Mouse (Mus musculus) heart, postnatal 0 days (tissue): ENCODE results near the gene Uck2. TPM values are rescaled to one million over a fixed set of nuclear protein-coding genes. Genes with fewer than 3 reads are reported as not detected.
A peak's percentile ranks its signal among the peaks of the same experiment; 100 is the strongest.

ENCODE experiments used
- ATAC-seq: fragments of 200-750 bp; cut with Nextera tagmentation; 2 replicates; pipeline ENCODE4 v1.8.0; 2017; ENCODE audit warnings: low read depth, moderate number of reproducible peaks, moderate library complexity; ENCODE audit not compliant: insufficient read depth
- DNase-seq: peaks from one replicate; pipeline ENCODE4 v3.0.0-alpha.2; 2016; ENCODE audit warnings: low spot score
- H3K27ac ChIP-seq: fragments of 300-500 bp; sonication (generic); 2 replicates; pipeline ENCODE4 v1.5.1; 2014; ENCODE audit warnings: low read depth, mild to moderate bottlenecking
- H3K27me3 ChIP-seq: fragments of 300-500 bp; sonication (generic); 2 replicates; pipeline ENCODE4 v1.6.1; 2014; ENCODE audit warnings: low read length, mixed read lengths; ENCODE audit not compliant: control insufficient read depth, insufficient read depth
- H3K36me3 ChIP-seq: fragments of 300-500 bp; sonication (generic); replicated peaks from 2 replicates; pipeline ENCODE4 v1.6.1; 2014; ENCODE audit warnings: low read length, mixed read lengths; ENCODE audit not compliant: control insufficient read depth, insufficient read depth
- H3K4me1 ChIP-seq: fragments of 300-500 bp; sonication (generic); 2 replicates; pipeline ENCODE4 v1.6.1; 2014; ENCODE audit warnings: antibody characterized with exemption; ENCODE audit not compliant: control insufficient read depth, insufficient read depth
- H3K4me2 ChIP-seq: fragments of 300-500 bp; sonication (generic); 2 replicates; pipeline ENCODE4 v1.6.1; 2014; ENCODE audit warnings: low read depth, mild to moderate bottlenecking, low read length, moderate library complexity
- H3K4me3 ChIP-seq: fragments of 300-500 bp; sonication (generic); 2 replicates; pipeline ENCODE4 v1.5.1; 2014; ENCODE audit warnings: low read depth, low read length
- H3K9ac ChIP-seq: fragments of 300-500 bp; sonication (generic); replicated peaks from 2 replicates; pipeline ENCODE4 v1.6.1; 2014; ENCODE audit warnings: low read depth, low read length, mixed read lengths
- H3K9me3 ChIP-seq: fragments of 300-500 bp; sonication (generic); replicated peaks from 2 replicates; pipeline ENCODE4 v1.6.1; 2016; ENCODE audit warnings: low read length; ENCODE audit not compliant: control insufficient read depth
- CTCF ChIP-seq: IDR thresholded peaks from 2 replicates; pipeline ENCODE4 v1.5.1; 2016; ENCODE audit warnings: antibody characterized with exemption, control low read depth, low read depth
- EP300 ChIP-seq: IDR thresholded peaks from 2 replicates; pipeline ENCODE4 v1.6.1; 2016; ENCODE audit warnings: antibody characterized with exemption, low read depth
- WGBS: fragments of 180-500 bp; shearing (Covaris S2); extraction: QIAGEN DNeasy Blood & Tissue Kit; methylation state at CpG from one replicate; pipeline ENCODE4 v1.1.7; 2014; 5-methylcytosine and 5-hydroxymethylcytosine counted together
- polyA plus RNA-seq: library from polyadenylated mRNA; unstranded; fragments of >200 nt; fragmentation: Nextera tagmentation; extraction: Ambion mirVana; gene quantifications from 2 replicates; pipeline ENCODE4 v1.2.1, GENCODE M21; 2015
- total RNA-seq: library from RNA; depleted of rRNA; stranded (reverse); fragments of >200 nt; gene quantifications from 2 replicates; pipeline ENCODE4 v1.2.3, GENCODE M21; 2014; ENCODE audit warnings: low replicate concordance

The Uck2 gene
- total and polyA plus RNA-seq, 2 experiments from 2014 or later: 30.7 to 60.3 TPM

DNA sequence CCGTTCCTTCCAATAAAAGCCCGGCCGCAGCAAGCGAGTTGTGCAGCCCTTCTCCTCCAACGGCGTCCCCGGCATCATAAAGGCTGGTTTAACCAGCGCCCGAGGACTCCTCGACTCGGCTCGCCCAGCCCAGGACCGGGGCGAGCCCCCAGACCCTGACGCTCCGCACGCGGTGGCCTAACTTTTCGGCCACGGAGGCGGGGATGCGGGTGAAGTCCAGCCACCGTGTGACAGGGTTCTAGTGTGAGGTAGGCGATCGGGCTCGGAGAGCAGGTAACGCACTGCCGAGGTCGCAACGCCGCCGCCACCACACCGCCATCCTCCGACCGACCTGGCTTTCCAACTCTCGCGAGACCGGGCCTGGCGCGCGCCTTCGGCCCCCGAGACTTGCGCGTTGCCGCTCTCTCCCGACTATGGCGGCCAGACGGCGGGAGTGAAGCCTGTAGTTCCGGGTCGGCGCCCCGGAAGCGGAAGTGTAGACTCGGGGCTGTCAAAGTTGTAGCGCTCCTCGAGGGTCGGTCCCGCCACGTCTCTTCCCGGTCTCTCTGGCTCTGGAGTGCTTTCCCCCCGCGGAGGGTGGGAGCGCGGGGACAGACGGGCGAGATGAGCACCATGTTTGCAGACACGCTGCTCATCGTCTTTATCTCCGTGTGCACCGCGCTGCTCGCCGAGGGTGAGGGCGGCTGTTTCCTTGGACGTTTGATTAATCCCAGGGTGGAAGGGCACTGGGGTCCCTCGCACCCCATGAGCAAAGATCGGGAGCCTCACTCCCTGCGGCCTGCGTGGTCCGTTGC, 23.3 kb upstream of the Uck2 start, which contains the start of gene Tmco1:
Gene Tmco1 (plus strand): TSS at position 118 of the 794 bp plus-strand sequence.
- peak; percentile 98 for ATAC-seq
- under 1% methylated on average over 80 of the region's 82 CpGs for WGBS

DNA sequence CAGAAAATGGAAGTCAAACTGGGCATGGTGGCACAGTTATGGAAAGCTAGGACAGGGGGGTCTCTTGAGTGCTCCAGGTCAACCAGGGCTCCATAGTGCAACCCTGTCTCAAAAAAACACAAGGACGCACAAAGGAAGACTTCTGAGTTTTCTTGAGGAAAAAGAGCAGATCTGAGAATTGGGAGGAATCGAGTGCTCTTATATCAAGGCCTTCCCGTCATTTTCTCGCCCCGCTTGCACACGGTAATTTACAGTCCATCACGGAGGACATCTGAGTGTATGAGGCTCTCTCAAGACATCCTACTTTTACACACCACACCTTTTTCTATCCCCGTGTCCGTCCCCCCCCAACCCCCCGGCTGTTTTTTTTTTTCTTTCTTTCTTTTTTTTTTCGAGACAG, 22.6 kb upstream of the Uck2 start:
- Histone ChIP-seq H3K9ac (peak overlapping the region; percentile 94), H3K9me3 (no peaks in the 10 kb centered on the region), H3K4me3 (peak overlapping the region; percentile 64), H3K36me3 (peaks cover 14% of the 10 kb centered on the region; the same call in 1 of the 2 replicates), H3K4me2 (peak overlapping the region; percentile 79), H3K27ac (no peak overlapping the region; the same call in 1 of the 2 replicates), H3K4me1 (peaks cover 6% of the 10 kb centered on the region), H3K27me3 (no peaks in the 10 kb centered on the region)
- DNase-seq (no peak), ATAC-seq (no peak)
- WGBS: 58% methylated on average over 11 of the region's 11 CpGs
- TF ChIP-seq EP300 (no peak), CTCF (no peak)

More for the DNA sequence above, 23.3 kb upstream of the Uck2 start, which contains the start of gene Tmco1:
- Histone ChIP-seq H3K9ac (peak within 1 kb of the TSS; percentile 94), H3K36me3 (peaks cover 20% of the 10 kb centered on the region; the same call in 1 of the 2 replicates), H3K4me3 (peak within 1 kb of the TSS; percentile 64), H3K27me3 (no peaks in the 10 kb centered on the region), H3K9me3 (no peaks in the 10 kb centered on the region), H3K4me2 (peak within 1 kb of the TSS; percentile 79), H3K4me1 (peaks cover 6% of the 10 kb centered on the region), H3K27ac (peak within 1 kb of the TSS; percentile 91)
- DNase-seq: peak; percentile 93
- TF ChIP-seq EP300 (peak; percentile 89; the same call in 1 of the 2 replicates), CTCF (no peak)

DNA sequence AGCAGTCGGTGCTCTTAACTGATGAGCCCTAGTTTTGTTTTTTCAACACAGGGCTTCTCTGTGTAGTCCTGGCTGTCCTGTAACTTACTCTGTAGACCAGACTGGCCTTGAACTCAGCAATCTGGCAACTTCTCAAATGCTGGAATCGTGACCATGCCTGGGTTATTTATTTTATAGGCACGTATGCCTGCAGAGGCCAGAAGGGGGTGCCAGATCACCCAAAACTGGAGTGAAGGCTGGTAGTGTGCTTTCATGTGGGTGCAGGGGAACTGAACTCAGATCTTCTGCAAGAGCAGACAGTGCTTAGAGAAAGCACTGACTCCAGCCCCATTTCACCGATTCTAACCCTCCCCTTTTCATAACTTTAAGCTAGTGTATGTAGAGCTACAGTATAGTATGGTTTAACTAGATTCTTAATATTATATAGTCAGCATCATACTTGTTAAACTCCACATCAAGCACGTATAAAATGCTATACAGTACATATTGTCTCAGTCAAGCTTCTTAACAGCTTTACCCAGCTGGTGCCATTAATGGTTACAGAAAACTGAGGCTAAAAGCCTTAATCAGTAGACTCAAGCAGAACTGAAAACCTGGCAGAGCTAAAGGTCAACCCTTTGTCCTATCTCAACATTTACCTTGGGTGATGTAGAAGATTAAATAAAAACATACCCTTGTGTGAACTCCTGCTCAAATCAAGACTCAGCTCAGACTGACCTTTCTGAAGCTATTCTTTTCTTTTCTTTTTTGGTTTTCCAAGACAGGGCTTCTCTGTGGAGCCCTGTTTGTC, 21.5 kb upstream of the Uck2 start:
- Histone ChIP-seq H3K4me2 (no peak overlapping the region), H3K4me1 (peaks cover 6% of the 10 kb centered on the region), H3K4me3 (no peak overlapping the region), H3K9me3 (no peaks in the 10 kb centered on the region), H3K36me3 (0 out of 2 replicates have a peak, but pooled peaks cover 4% of the 10 kb centered on the region), H3K9ac (no peak overlapping the region), H3K27ac (no peak overlapping the region), H3K27me3 (no peaks in the 10 kb centered on the region)
- no peak for ATAC-seq
- 58% methylated on average over 5 of the region's 5 CpGs for WGBS
- TF ChIP-seq CTCF (peak; percentile 44), EP300 (no peak)
- DNase-seq: no peak

DNA sequence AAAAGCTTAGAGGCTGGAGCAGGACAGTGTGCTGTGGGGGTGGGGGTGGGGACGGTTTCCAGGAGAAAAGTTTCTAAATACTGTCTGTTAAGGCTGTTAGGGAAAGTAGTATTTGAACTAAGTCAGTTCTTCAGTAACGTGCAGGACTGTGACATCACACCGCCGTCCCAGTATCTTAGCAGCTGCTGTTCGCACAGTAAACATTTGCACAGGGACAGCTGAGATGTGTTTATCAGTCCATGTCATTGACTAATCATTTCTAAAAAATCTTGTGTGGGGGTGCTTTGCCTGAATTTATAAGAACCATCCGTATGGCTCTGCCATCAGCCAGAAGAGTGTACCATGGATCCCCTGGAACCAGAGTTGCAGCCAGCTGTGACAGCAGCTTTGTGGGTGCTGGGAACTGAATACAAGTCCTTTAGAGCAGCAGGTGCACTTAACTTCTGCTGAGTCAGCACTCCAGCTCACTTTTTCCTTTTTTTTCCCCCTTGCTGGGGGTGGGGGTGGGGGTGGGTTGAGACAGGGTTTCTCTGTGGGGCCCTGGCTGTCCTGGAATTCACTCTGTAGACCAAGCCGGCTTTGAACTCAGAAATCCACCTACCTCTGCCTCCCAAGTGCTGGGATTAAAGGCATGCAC, 20.5 kb upstream of the Uck2 start:
- 63% methylated on average over 7 of the region's 7 CpGs for WGBS

DNA sequence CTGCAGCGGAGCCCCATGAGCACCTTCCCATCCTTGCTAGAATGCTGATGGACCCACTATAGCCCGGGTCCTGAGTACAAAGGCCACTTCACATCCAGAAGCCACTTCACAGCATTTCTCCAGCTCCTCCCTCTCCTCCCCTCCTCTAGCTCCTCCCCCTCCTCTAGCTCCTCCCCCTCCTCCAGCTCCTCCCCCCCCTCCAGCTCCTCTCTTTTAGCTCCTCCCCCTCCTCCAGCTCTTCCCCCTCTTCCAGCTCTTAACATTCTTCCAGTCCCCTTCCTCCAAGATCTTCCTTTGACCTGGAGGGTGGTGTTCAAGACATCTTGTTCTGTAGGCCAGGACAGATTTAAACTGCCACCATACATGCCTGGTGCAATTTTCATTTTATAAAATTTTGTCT, 15.0 kb upstream of the Uck2 start:
- DNase-seq: no peak
- ATAC-seq: no peak
- H3K9me3 ChIP-seq: no peaks in the 10 kb centered on the region
- H3K36me3 ChIP-seq: no peaks in the 10 kb centered on the region
- H3K4me2 ChIP-seq: no peak overlapping the region
- no peak overlapping the region for H3K27ac ChIP-seq
- H3K9ac ChIP-seq: no peak overlapping the region
- H3K4me3 ChIP-seq: no peak overlapping the region
- H3K4me1 ChIP-seq: no peaks in the 10 kb centered on the region
- no peaks in the 10 kb centered on the region for H3K27me3 ChIP-seq
- no peak for TF ChIP-seq EP300
- TF ChIP-seq CTCF: no peak
- 77% methylated on average over 2 of the region's 2 CpGs for WGBS

More for the DNA sequence above, 20.5 kb upstream of the Uck2 start:
- Histone ChIP-seq H3K36me3 (0 out of 2 replicates have a peak, but pooled peaks cover 3% of the 10 kb centered on the region), H3K27ac (no peak overlapping the region), H3K9me3 (no peaks in the 10 kb centered on the region), H3K27me3 (no peaks in the 10 kb centered on the region), H3K4me1 (peaks cover 6% of the 10 kb centered on the region), H3K4me3 (no peak overlapping the region), H3K4me2 (no peak overlapping the region), H3K9ac (no peak overlapping the region)
- TF ChIP-seq CTCF (no peak), EP300 (no peak)
- DNase-seq (no peak), ATAC-seq (no peak)
